9 mouse cellular contexts compared by ENCODE assay signal in genomic region chr3:103575893-103576641, GRCm38 (mm10). TPM values are rescaled to one million over a fixed set of nuclear protein-coding genes. Genes with fewer than 3 reads are reported as not detected.
DNase-seq lines count a peak whose midpoint lies in the region; ATAC-seq lines count a peak whose summit lies in the region.
"Had no signal": no experiment of that assay in that cellular context is flagged by ENCODE, and none has a peak within 500 bp of the region (broad histone marks: within the 10 kb centered on the region; RNA-seq: fewer than 3 reads in every experiment).

No protein-coding gene starts in this region.

- ATAC-seq in embryonic facial prominence, embryonic 15.5 days (ENCODE audit: insufficient number of reproducible peaks, low FRiP score, low TSS enrichment, low read depth), result peak; percentile 44
- no peak for ATAC-seq in limb, embryonic 11.5 days (ENCODE audit: insufficient number of reproducible peaks, low FRiP score, low TSS enrichment, low read depth)
- peak; percentile 50 for ATAC-seq in neural tube, embryonic 14.5 days (ENCODE audit: low read depth)

- peak overlapping the region; percentile 96 for H3K4me2 ChIP-seq in embryonic facial prominence, embryonic 15.5 days (replicated peaks)
- peak overlapping the region; percentile 88 for H3K4me2 ChIP-seq in limb, embryonic 11.5 days (ENCODE audit: low read depth, severe bottlenecking)
- H3K4me2 ChIP-seq in neural tube, embryonic 14.5 days (ENCODE audit: low read depth, low read length), result peak overlapping the region; percentile 91

- peaks cover 74% of the 10 kb centered on the region for H3K27me3 ChIP-seq in embryonic facial prominence, embryonic 15.5 days
- H3K27me3 ChIP-seq in limb, embryonic 11.5 days (ENCODE audit: control insufficient read depth, insufficient read depth, low read length), result peaks cover 60% of the 10 kb centered on the region
- H3K27me3 ChIP-seq in neural tube, embryonic 14.5 days (ENCODE audit: control insufficient read depth, insufficient read depth, low read length), result peaks cover 4% of the 10 kb centered on the region; the same call in 1 of the 2 replicates

- intact Hi-C loops in left cerebral cortex, postnatal 4 days (cut with DNase I), result loop anchor here (5.0 kb wide), 1 partner anchor 161 kb away; the partner anchor contains the start of genes Gm10964 and Olfml3
- intact Hi-C loops in left cerebral cortex, postnatal 36 days (cut with DNase I), result loop anchor here (5.0 kb wide), 1 partner anchor 161 kb away; the partner anchor contains the start of genes Gm10964 and Olfml3

- under 1% methylated on average over 69 of the region's 69 CpGs for WGBS in embryonic facial prominence, embryonic 15.5 days
- WGBS in limb, embryonic 11.5 days, result under 1% methylated on average over 66 of the region's 69 CpGs
- WGBS in neural tube, embryonic 14.5 days, result 1% methylated on average over 52 of the region's 69 CpGs

- no peak overlapping the region for H3K27ac ChIP-seq in embryonic facial prominence, embryonic 15.5 days (replicated peaks)
- H3K27ac ChIP-seq in limb, embryonic 11.5 days (replicated peaks; ENCODE audit: low read depth, low read length), result no peak overlapping the region
- H3K27ac ChIP-seq in neural tube, embryonic 14.5 days (ENCODE audit: low read depth, low read length), result no peak overlapping the region

- no peaks in the 10 kb centered on the region for H3K36me3 ChIP-seq in embryonic facial prominence, embryonic 15.5 days
- H3K36me3 ChIP-seq in limb, embryonic 11.5 days (ENCODE audit: control insufficient read depth, insufficient read depth, low read length), result no peaks in the 10 kb centered on the region
- H3K36me3 ChIP-seq in neural tube, embryonic 14.5 days (ENCODE audit: control insufficient read depth, insufficient read depth, low read length), result no peaks in the 10 kb centered on the region

- H3K9me3 ChIP-seq in embryonic facial prominence, embryonic 15.5 days (replicated peaks), result no peaks in the 10 kb centered on the region
- no peaks in the 10 kb centered on the region for H3K9me3 ChIP-seq in limb, embryonic 11.5 days (ENCODE audit: control insufficient read depth, low read length)
- no peaks in the 10 kb centered on the region for H3K9me3 ChIP-seq in neural tube, embryonic 14.5 days (ENCODE audit: control insufficient read depth, low read length)

- H3K9ac ChIP-seq in embryonic facial prominence, embryonic 15.5 days, result no peak overlapping the region
- H3K9ac ChIP-seq in limb, embryonic 11.5 days (ENCODE audit: low read length), result peak overlapping the region; percentile 45
- H3K9ac ChIP-seq in neural tube, embryonic 14.5 days (replicated peaks; ENCODE audit: low read depth, low read length), result peak overlapping the region; percentile 61

- H3K4me3 ChIP-seq in embryonic facial prominence, embryonic 15.5 days (replicated peaks), result peak overlapping the region; percentile 45
- H3K4me3 ChIP-seq in limb, embryonic 11.5 days (ENCODE audit: low read depth, low read length), result peak overlapping the region; percentile 39
- H3K4me3 ChIP-seq in neural tube, embryonic 14.5 days (ENCODE audit: low read depth, low read length), result peak overlapping the region; percentile 50
- H3K4me3 ChIP-seq: myocyte had no signal

- DNase-seq in left cerebral cortex, postnatal 4 days, result peak; percentile 27
- no peak for DNase-seq in left cerebral cortex, postnatal 36 days (ENCODE audit: low spot score in 2 of 2)
- DNase-seq in cerebellum, adult 11 months, result peak; percentile 41
- DNase-seq in limb, embryonic 11.5 days (ENCODE audit: low spot score), result peak; percentile 48
- no peak for DNase-seq in ovary, adult 18-20 months (ENCODE audit: low spot score)
- DNase-seq in gastrocnemius, postnatal 10 days, result no peak

- H3K4me1 ChIP-seq in embryonic facial prominence, embryonic 15.5 days, result peaks cover 24% of the 10 kb centered on the region
- H3K4me1 ChIP-seq in limb, embryonic 11.5 days (ENCODE audit: control insufficient read depth, insufficient read depth, low read length), result peaks cover 4% of the 10 kb centered on the region
- H3K4me1 ChIP-seq in neural tube, embryonic 14.5 days (ENCODE audit: control insufficient read depth, insufficient read depth, low read length), result peaks cover 20% of the 10 kb centered on the region; the same call in 1 of the 2 replicates

RNA-seq across cellular contexts. Expression of gene Syt6, which starts 1.0 kb away (rescaled TPM):
- 10 to 100 TPM; 25.8 to 26.9 TPM for total RNA-seq in left cerebral cortex, postnatal 4 days (2021)
- 10 to 100 TPM; 19.0 to 24.1 TPM for total RNA-seq in left cerebral cortex, postnatal 36 days (2021)
- 1.2 and 1.3 TPM in 2 replicates for polyA plus RNA-seq in embryonic facial prominence, embryonic 15.5 days (2015; fragmentation: Nextera tagmentation; extraction: Ambion mirVana)
- polyA plus RNA-seq in limb, embryonic 11.5 days (2014; fragmentation: Nextera tagmentation; extraction: Ambion mirVana), result 0.21 and 0.31 TPM in 2 replicates
- polyA plus RNA-seq in neural tube, embryonic 14.5 days (2014; fragmentation: Nextera tagmentation; extraction: Ambion mirVana), result 18.2 and 19.1 TPM in 2 replicates
- under 1 TPM in 1 of 2 experiments, not detected in 1; 0.36 TPM for total RNA-seq in gastrocnemius, postnatal 10 days (2021)

Comparison
In these comparisons a context has a peak if more than half of its experiments do, and no peak if none do; other contexts are left out.
1. DNase-seq: peak in left cerebral cortex, postnatal 4 days (single experiment), cerebellum, adult 11 months (single experiment) and limb, embryonic 11.5 days (single experiment); none in left cerebral cortex, postnatal 36 days (0 of 2), ovary, adult 18-20 months (single experiment) and gastrocnemius, postnatal 10 days (single experiment).
2. RNA of gene Syt6, which starts 1.0 kb away (total RNA-seq): 25.8 to 26.9 TPM in left cerebral cortex, postnatal 4 days and 19.0 to 24.1 TPM in left cerebral cortex, postnatal 36 days; 0.36 TPM in gastrocnemius, postnatal 10 days; every median in the first group is over 10 times any median in the second.
3. Peak in every context shown above with its lines, with median percentiles within 50 percentile points of each other: H3K4me2 ChIP-seq and H3K4me3 ChIP-seq.